Mouse (Mus musculus): ENCODE data around the gene Gen1.

Gene Gen1

DNA sequence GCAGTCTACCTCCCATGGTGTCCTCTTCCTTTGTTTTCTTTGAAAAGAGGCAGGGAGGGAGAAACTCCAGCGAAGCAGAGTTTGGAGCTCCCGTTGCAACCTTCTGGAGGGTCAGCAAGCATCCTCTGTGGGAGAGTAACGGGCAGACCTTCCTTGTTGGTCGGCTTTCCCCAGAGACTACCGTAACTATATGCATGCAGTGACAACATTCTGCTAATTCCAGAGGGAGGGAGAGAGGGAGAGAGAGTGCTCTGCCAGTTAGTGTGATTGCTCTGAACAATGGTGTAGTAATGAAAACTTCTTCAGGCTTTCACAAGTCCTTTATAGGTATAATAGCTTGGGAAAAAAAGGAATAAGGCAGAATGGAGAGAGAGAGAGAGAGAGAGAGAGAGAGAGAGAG, 40.9 kb downstream of the Gen1 start:
- DNase-seq (ENCODE audit: low read depth, low spot score) = no peak

DNA sequence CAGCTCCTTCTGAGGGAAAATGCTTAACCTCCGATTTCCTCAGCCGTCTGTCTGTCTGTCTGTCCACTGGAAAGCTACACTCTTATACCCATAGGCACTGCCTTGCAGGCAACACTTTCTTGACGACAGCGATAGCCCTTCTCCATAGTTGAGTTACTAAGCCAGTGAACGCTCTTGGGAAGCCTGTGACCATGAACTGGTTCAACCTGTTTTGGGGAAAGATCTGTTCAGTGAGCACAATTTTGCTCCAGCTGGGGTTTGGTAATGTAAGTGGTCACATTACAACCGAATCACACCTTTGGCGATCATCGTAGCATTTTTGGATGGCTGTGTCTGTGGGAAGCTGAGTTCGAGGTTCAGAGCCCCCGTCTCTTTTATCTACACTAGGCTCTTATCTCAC, 42.5 kb downstream of the Gen1 start:
- DNase-seq (ENCODE audit: low read depth, low spot score) = no peak

DNA sequence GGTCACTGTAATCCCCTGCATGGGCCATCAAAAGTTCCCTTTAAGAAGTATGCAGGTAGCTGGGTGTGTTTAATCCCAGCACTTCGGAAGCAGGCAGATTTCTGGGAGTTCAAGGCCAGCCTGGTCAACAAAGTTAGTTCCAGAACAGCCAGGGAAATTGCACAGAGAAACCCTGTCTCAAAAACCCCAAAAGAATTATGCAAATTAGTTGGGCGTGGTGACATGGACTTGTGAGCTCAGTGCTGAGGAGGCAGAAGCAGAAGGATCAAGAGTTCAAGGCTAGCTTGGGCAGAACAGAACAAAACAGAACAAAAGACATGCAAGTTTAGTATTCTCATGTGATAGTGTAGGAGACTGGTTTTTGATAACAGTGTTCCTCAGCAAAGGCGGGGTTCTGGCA, 43.0 kb downstream of the Gen1 start:
- DNase-seq (ENCODE audit: low read depth, low spot score) = no peak

DNA sequence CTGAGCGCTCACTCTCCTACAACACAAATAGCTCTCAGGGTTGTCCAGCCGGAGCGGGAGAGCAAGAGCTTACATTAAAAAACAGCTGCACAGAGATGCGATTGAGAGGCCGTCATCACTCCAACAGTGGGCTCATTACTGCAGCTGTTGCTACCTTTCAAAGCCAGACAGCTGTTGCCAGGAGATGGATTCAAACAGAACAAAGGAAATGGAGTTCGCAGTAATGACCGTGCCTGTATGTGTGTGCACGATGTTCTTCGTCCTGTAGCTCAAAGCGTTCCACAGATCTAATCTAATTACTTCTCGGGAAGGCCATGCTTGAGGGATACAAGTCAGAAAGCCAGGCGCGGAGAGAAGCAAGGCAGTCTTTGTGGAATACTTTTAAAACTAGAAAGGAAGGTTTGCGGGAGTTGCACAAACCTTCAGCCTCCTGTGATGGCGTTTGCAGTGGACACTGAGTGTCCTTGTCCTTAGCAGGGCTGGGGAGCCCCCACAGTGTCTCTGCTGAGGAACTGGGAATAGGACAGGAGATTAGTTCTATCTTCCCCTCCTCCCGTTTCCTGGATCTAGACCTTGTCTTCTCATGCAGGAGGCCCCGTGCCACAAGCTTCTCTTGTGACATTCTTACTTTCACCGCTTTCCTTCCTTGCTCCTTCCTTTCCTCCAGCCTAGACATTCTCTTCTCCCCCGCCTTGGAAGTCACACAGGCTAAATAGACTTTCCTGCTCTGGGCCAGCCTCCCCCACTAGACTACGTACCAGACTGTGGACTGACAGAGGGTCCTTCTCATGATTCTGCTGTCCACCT, 43.9 kb downstream of the Gen1 start:
- DNase-seq (ENCODE audit: low read depth, low spot score) = peak; percentile 48

DNA sequence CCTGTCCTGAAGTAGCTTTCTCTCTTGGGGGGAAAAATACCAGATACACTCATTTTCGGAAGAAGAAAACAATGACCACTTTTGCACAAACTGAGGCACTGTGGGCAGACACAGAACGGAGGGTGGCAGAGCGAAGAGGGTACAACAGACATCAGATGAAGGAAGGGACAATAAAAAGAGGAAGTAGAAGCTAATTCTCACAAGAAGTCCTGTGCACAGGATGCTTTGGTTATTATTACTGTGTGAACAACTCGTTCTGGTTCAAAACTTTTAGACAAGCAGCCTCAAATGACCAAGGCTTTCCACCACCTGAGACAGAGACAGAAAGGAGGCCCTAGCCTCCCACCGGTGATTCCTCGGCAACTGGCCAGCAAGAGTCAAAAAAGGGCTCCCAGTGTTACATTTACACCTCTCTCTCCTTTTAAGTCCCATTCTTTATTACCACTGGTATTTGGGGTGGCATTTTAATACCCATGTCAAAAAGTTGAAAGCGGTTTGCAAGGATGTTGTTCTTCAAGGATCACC, 47.8 kb downstream of the Gen1 start:
- DNase-seq (ENCODE audit: low read depth, low spot score) = no peak

DNA sequence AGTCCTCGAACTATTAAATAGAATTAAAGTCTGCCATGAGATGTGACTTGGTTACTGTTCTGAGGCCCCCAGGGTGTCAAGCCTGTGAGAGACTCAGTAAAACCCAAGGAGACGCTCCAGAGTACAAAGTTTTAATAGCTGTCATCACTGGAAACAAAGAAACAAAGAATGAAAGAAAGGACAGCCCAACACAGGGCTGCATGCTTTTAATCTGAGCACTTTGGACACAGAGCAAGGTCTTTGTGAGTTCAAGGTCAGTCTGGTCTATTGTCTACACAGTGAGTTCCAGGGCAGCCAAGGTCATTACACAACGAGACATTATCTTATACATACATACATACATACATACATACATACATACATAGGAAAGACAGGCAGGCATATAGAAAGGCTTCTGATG, 49.1 kb downstream of the Gen1 start:
- no peak for DNase-seq (ENCODE audit: low read depth, low spot score)

DNA sequence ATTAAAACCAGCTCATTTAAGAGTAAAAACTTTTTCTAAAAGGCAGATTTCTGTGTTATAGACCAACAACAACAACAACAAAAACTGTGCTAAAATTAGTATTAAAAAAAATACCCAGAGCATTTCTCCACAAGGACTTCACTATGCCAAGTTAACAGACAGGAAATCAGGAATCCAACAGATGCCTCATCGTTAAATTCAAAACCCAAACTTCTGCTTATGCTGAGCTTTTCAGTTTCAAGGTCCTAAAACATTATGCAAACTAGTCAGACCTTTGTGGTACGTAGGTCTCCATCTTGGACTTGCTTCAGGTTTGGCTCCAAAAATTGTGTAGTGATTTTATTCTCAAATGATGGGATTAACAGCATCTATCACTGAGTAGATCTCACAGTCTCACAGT, 50.0 kb downstream of the Gen1 start:
- DNase-seq (ENCODE audit: low read depth, low spot score) = no peak

DNA sequence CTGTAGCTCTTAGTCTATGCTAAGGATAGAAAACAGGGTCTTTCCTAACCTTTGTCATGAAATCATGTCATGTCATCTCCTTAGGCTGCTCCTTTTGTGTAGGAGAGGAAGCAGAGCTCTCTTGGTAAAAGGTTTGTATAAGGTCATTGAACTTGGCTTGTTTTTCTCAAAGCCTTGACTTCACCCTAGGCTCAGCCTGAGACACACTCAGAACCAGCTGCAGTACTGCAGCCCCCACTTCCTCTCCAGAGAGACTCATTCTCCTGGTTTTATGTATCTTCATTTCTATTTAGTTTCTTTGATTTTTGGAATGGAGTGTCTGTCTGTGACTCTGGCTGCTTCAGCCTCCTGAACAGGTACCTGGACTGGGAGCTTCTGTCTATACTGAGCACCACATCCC, 50.8 kb downstream of the Gen1 start:
- DNase-seq (ENCODE audit: low read depth, low spot score) = no peak

DNA sequence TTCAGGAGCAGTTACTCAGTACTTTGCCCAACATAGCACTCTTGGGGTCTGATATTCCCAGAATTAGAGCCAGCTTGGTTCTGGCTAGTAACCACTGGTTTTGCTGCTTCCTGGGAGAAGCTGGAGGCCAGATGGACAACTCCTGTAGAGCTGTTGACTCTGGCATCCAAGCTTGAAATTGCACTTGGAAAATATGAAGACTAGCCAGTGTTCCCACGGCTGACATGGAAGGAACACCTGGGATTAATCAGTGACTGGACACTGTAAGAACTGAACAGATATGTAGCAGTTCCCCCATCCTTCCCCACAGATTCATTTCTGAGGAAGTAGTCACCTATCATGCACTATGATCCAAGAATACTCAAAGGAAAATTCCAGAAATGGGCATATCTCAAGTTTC, 52.7 kb downstream of the Gen1 start:
- DNase-seq (ENCODE audit: low read depth, low spot score) = peak; percentile 38

DNA sequence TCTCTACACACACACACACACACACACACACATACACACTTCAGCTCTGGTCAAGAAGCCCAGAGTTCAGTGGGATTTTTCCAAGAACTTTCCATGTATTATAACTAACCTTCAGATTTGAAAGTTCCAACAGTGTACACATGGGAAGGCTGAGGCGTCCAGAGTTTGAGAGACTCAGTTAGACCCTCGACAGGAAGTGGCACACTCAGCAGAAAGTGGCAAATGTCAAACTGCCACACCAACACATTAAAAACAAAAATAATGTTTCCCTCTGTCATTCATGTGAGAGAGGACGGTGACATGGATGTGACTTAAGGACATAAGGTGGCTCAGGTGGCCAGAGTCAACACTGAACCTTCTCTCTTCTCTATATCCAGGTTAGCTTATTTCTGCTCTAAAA, 55.2 kb downstream of the Gen1 start:
- DNase-seq (ENCODE audit: low read depth, low spot score) = no peak

DNA sequence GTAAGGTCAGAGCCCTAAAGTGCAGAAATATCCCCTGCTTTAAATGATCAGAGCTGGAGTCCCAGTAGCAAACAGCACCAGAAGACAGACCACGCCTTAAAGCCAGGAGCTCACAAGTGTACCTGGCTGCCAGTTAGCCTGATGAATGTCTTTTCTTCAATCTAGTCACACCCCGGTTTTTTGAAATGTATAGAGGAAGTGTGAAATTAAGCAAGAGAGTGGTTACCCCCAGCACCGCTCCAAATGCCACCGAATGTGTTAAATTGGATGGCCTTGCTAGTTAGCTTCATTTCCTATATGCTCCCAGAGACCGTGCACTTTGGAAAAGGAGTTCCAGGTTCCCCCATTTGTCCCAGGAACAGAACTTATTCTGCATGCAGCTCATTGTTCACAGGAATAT, 56.0 kb downstream of the Gen1 start:
- DNase-seq (ENCODE audit: low read depth, low spot score) = no peak

DNA sequence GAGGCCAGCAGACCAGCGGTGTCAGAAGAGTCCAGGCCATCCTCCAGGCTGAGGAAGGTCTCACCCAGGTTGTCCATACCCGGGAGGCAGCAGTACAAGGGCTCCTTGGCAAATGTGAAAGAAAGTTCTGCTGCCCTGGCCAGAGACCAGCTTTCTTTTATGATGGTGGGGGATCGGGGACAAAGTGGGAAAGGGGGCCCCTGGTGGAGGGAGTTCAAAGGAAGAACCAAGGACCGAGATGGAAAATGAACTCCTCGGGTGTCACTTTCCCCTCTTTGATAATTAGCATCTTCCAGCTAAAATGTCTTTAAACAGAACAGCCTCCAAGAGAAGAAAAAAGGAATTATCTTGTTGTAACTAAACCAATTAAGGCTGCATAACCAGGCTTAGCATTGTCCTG, 56.7 kb downstream of the Gen1 start, which contains the start of gene Msgn1:
TSS of gene Msgn1 (minus strand) at position 101 of the 400 bp plus-strand sequence.
- no peak for DNase-seq (ENCODE audit: low read depth, low spot score)

DNA sequence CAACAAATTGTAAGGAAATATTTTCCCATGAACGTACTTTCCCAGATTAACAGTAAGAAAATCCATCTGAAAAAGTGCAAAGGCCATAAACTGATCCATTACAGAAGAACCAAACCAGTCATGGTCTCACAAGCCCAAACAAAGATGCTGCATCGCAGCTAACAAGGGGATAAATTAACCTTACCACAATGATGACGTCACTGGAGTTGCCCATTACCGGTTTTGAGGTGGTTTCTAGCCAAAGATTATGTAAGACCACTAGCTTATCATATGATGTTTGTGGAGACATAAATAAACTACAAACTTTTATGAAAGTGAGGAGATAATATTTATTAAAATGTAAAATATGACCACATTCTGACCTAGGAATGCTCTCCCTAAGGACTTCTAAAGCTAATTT, 59.3 kb downstream of the Gen1 start:
- no peak for DNase-seq (ENCODE audit: low read depth, low spot score)

DNA sequence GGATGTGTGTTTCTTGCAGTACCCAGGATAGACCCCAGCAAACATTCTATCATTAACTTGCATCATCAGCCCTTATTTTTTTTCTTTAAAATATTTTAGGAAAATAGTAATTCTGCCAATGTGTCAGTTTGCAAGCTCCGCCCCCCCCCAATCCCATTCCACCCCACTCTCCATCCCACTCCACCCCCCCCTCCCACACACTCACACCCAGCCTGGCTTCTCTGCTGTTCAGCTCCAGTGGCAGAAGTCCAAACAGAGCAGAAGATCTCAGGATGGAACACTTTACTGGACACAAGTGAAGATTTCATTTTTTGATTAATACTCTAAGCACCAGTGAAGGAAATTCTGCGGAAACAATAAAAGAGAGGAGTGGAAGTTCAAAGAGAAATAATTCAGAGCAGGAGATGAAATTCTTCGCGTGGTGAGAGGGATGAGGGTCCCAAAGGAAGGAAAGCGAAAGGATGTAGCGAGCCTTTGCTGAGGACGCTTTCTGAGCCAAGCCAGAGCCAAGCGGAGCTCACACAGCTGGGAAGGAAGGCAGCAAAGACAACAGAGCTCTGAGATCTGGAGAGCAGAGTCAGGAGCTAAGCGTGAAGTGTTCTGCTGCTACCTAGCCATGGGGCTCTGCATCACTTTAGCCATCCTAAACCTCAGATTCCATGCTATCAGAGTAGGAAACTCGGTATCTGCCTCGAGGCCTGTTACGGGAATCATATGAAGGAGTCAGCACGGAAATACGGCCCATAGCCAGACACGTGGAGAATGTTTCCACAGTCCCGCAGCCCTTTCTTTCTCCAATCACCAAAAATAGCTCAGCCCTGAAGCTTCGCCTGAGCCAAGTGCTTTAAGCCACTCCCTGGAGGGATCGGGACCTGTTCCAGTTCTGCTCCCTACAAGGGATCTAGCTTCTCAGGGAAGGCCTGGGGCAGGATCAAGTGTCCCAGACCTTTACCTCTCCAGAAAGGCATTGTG, 61.6 kb downstream of the Gen1 start:
- peak; percentile 89 for DNase-seq (ENCODE audit: low read depth, low spot score)

DNA sequence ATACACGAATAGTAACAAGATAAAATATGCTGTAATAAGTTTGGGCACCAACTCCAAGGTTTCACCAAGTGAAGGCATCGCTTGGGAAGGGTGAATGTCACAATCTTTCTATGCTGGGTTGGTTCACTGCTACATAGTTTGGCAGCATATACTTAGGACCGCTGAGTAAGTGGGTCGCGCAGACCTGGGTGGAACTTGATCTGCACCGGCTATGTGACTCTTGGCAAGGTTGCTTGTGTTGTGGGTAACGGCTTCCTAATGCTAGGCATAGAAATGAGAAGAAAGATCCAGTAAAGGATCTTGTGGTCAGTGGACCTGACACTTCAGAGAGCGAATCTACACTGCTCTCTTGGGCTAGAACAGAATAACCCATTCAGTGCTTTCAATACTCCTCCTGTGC, 63.1 kb downstream of the Gen1 start:
- DNase-seq (ENCODE audit: low read depth, low spot score) = peak; percentile 68

DNA sequence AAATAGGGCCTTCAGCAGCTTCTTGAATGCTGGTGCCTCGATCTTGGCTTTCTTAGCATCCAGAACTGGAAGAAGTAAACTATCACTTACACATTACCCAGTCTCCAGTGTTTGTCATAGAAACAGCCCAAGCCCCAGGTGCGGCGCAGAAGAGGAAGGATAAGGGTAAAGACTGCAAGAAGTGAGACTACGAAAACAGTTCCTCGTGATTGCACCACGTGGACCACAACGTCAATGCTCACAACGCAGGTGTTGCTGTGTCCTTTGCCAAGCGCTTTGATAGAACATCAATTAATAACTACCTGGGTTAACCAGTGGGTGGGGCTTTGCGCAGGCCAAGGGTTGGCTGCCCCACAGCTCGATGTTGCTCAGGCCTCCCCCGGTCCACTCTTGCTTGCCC, 64.9 kb downstream of the Gen1 start:
- DNase-seq (ENCODE audit: low read depth, low spot score) = no peak

DNA sequence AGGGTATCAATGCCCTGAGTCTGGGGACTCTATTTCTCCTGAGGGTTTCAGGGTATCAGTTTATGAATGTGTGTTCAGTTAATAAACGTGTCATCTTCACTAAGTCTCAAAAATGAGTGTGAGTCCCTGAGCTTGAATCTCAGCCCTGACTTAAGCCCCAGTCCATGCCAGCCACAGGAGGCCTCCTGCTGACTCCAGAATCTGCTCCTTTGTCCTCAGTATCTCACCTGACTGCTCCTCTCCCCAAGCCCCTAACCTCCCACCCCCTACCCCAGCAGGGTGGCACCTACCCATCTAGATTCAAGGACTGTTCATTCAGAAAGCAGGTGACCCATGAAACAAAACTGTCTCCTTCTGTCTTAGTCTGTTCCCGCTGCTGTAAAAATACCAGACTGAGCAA, 67.0 kb downstream of the Gen1 start:
- no peak for DNase-seq (ENCODE audit: low read depth, low spot score)

DNA sequence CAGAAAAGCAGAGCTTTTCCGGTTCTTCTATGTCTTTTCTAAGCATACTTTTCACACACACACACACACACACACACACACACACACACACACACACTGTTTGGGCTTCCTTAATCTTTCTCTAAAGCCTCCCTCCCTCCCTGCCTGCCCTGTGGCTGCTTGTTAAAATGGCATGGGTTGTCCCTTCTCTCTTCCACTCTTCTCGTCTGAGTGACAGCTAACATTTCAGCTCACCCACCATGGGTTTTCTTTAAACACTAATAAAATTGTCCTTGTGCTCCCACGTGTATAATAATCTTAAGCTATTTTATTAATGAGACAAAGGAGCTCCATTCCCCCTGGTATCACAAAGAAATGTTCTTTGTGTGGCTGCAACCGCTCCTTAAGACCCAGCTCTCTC, 67.6 kb downstream of the Gen1 start:
- DNase-seq (ENCODE audit: low read depth, low spot score) = no peak

DNA sequence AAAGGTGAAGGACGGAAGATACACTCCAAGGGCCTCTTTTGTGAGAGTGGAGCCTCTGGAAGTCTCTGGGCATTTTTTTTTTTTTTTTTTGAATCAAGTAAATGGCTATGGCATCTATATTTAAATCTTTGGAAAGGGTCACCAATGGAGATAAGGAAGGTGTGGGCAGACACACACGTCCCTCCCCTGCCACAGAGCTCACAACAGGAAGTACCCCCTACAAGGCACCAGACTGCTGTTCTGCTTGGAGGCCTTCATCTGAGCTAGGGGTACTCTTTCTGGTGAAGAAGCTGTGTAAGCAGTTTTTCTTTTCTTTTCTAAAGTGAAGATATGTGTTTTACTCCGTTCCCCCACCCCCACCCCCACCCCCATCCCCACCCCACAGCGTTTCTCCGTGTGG, 68.8 kb downstream of the Gen1 start:
- no peak for DNase-seq (ENCODE audit: low read depth, low spot score)

DNA sequence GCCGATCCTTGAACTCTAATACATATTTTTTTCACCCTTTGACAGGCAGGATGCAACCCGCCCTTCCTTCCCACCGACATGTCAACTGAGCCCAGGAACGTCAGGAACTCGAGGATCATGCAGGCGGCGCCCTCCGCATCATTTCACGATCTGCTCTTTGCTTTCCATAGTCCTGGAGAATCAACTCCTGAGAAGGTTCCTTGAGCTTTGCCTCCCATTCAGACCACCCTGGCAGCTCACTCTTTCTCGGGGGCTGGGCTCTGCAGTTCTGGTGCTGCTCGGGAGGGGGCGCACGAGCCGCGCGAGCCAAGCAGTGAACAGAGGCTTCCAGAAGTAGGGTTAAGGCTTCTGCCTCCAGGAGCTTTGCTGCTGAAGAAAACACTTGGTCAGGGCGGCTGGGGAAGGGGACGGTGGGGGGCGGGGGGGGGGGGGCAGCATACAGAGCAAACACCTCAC, 69.4 kb downstream of the Gen1 start:
- DNase-seq (ENCODE audit: low read depth, low spot score) = peak; percentile 41

DNA sequence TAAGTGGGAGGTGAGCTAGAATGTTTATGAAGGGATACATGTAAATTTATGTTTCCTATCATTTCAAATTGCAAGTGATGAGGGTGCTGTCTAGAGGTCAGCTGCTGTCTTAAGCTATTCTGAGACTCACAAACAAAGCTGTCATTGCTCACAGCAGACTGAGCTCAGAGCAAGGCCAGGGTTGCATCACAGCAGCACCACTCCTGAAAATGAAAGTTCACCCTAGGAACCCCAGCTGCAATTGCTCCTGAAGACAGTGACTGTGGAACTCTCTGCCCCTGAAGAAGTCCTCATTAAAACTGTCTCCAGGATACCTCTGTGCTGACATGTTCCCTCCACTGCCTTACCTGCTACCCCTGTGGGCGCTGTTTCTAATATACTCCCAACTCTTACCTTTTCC, 70.6 kb downstream of the Gen1 start:
- DNase-seq (ENCODE audit: low read depth, low spot score) = no peak
